Comparison of ENCODE assay signal across 17 mouse cellular contexts in the genomic region with DNA sequence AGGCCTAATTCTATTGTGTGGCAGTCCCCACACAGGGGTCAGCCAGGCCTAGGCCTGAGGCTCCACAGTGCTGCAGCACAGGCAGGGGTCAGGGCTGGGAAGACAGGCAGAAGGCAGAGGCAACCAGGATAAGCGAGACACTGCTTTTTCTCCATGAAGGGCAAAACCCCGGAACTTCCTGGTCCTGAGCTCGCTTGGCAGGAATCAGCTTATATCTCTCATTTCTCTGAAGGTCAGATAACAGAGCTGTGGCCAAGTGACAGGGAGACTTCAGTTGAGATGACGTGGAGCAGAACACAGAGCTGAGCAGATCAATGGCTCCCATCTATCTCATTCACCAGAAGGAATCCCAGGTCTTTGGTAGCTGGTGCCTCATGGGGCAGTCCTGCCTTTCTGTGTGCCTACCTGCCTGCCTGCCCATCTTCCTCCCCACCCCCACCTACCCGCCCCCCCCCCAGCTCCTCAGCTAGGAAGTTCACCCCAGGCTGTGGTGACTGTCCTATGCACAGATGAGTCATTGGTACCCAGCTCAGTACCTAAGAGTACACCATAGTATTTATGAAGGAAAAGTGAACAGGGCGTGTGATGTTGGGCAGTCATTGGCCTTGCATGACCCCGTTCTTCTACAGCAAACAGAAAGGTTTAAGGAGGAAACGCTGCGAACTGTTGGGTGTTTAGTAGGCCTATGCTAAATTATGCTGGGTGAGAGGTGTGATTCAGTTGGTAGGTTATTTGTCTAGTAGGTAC. TPM values are rescaled to one million over a fixed set of nuclear protein-coding genes. Genes with fewer than 3 reads are reported as not detected.
A peak's percentile ranks its signal among the peaks of the same experiment; 100 is the strongest.
DNase-seq lines count a peak whose midpoint lies in the region; ATAC-seq and TF ChIP-seq lines count a peak whose summit lies in the region.
"Had no signal": no experiment of that assay in that cellular context is flagged by ENCODE, and none has a peak within 500 bp of the region (broad histone marks: within the 10 kb centered on the region; RNA-seq: fewer than 3 reads in every experiment).

No protein-coding gene starts in this region.

- H3K36me3 ChIP-seq in forebrain, embryonic 12.5 days (replicated peaks) = no peaks in the 10 kb centered on the region
- no peaks in the 10 kb centered on the region for H3K36me3 ChIP-seq in forebrain, embryonic 15.5 days
- H3K36me3 ChIP-seq in kidney, embryonic 15.5 days = no peaks in the 10 kb centered on the region
- H3K36me3 ChIP-seq in kidney, adult 2 months (ENCODE audit: control insufficient read depth, insufficient read depth, low read length) = no peaks in the 10 kb centered on the region
- 0 out of 2 replicates have a peak, but pooled peaks cover 5% of the 10 kb centered on the region for H3K36me3 ChIP-seq in embryonic facial prominence, embryonic 10.5 days (replicated peaks)
- no peaks in the 10 kb centered on the region for H3K36me3 ChIP-seq in stomach, postnatal 0 days (ENCODE audit: control insufficient read depth, insufficient read depth, low read length)
- H3K36me3 ChIP-seq: neural tube, embryonic 13.5 days had no signal

- TF ChIP-seq CTCF in kidney, adult 2 months (conservative IDR thresholded peaks at IDR 0.05; ENCODE audit: insufficient read depth, insufficient read length, low read depth, low read length) = no peak
- TF ChIP-seq CTCF in stomach, postnatal 0 days (IDR thresholded peaks at IDR 0.05; ENCODE audit: low read depth) = no peak

- peaks cover 21% of the 10 kb centered on the region for H3K4me1 ChIP-seq in forebrain, embryonic 12.5 days
- peaks cover 7% of the 10 kb centered on the region for H3K4me1 ChIP-seq in forebrain, embryonic 15.5 days
- H3K4me1 ChIP-seq in kidney, embryonic 15.5 days = peaks cover 43% of the 10 kb centered on the region
- H3K4me1 ChIP-seq in kidney, adult 2 months (ENCODE audit: control insufficient read depth, insufficient read depth, low read length) = peaks cover 12% of the 10 kb centered on the region; the same call in 1 of the 2 replicates
- H3K4me1 ChIP-seq in embryonic facial prominence, embryonic 10.5 days = peaks cover 57% of the 10 kb centered on the region
- H3K4me1 ChIP-seq in stomach, postnatal 0 days (replicated peaks; ENCODE audit: control insufficient read depth, insufficient read depth) = peaks cover 6% of the 10 kb centered on the region; the same call in 1 of the 2 replicates

- H3K9me3 ChIP-seq in forebrain, embryonic 12.5 days = no peaks in the 10 kb centered on the region
- H3K9me3 ChIP-seq in forebrain, embryonic 15.5 days = no peaks in the 10 kb centered on the region
- no peaks in the 10 kb centered on the region for H3K9me3 ChIP-seq in kidney, embryonic 15.5 days (replicated peaks)
- H3K9me3 ChIP-seq in embryonic facial prominence, embryonic 10.5 days = no peaks in the 10 kb centered on the region
- no peaks in the 10 kb centered on the region for H3K9me3 ChIP-seq in stomach, postnatal 0 days (ENCODE audit: control insufficient read depth, low read length)
- H3K9me3 ChIP-seq: G1E; neural tube, embryonic 13.5 days had no signal

- no peak overlapping the region for H3K4me2 ChIP-seq in forebrain, embryonic 12.5 days
- no peak overlapping the region for H3K4me2 ChIP-seq in forebrain, embryonic 15.5 days (replicated peaks)
- no peak overlapping the region for H3K4me2 ChIP-seq in kidney, embryonic 15.5 days
- no peak overlapping the region for H3K4me2 ChIP-seq in stomach, postnatal 0 days (replicated peaks; ENCODE audit: low read depth)
- H3K4me2 ChIP-seq: lung, embryonic 14.5 days; neural tube, embryonic 13.5 days had no signal

- TF ChIP-seq EP300 in stomach, postnatal 0 days (optimal IDR thresholded peaks at IDR 0.05) = no peak

- no peak for TF ChIP-seq POLR2A in kidney, adult 2 months (IDR thresholded peaks at IDR 0.05; ENCODE audit: low read depth, low read length)

- peaks cover 3% of the 10 kb centered on the region; the same call in 1 of the 2 replicates for H3K27me3 ChIP-seq in forebrain, embryonic 12.5 days
- no peaks in the 10 kb centered on the region for H3K27me3 ChIP-seq in forebrain, embryonic 15.5 days
- H3K27me3 ChIP-seq in kidney, embryonic 15.5 days = no peaks in the 10 kb centered on the region
- H3K27me3 ChIP-seq in kidney, adult 2 months (replicated peaks; ENCODE audit: control insufficient read depth, insufficient read depth, low read length) = no peaks in the 10 kb centered on the region
- H3K27me3 ChIP-seq in embryonic facial prominence, embryonic 10.5 days (replicated peaks; ENCODE audit: low read depth, poor library complexity, severe bottlenecking) = no peaks in the 10 kb centered on the region
- H3K27me3 ChIP-seq in stomach, postnatal 0 days (ENCODE audit: control insufficient read depth, insufficient read depth, low read length) = no peaks in the 10 kb centered on the region
- H3K27me3 ChIP-seq: neural tube, embryonic 13.5 days had no signal

- no peak for DNase-seq in kidney, adult 2 months
- DNase-seq in embryonic facial prominence, embryonic 10.5 days (ENCODE audit: low spot score) = no peak
- no peak for DNase-seq in stomach, postnatal 0 days (ENCODE audit: low spot score)
- no peak for DNase-seq in right cerebral cortex, postnatal 25 days
- DNase-seq: B cell, adult 2 months; cerebellum, adult 18-20 months; heart, adult 18-20 months; heart, postnatal 36 days; kidney, adult 18-20 months; kidney, postnatal 36 days; lung, embryonic 14.5 days; thymus, postnatal 36 days had no signal

- H3K4me3 ChIP-seq in forebrain, embryonic 12.5 days (replicated peaks) = no peak overlapping the region
- H3K4me3 ChIP-seq in forebrain, embryonic 15.5 days = no peak overlapping the region
- no peak overlapping the region for H3K4me3 ChIP-seq in kidney, embryonic 15.5 days (replicated peaks)
- H3K4me3 ChIP-seq in kidney, adult 2 months (ENCODE audit: insufficient read depth, low read depth, low read length) = no peak overlapping the region
- no peak overlapping the region for H3K4me3 ChIP-seq in embryonic facial prominence, embryonic 10.5 days
- H3K4me3 ChIP-seq in stomach, postnatal 0 days (ENCODE audit: low read depth, low read length) = no peak overlapping the region
- H3K4me3 ChIP-seq: neural tube, embryonic 13.5 days had no signal

- 0 out of 2 replicates have a peak overlapping the region, but pooled peaks have one; percentile 21 for H3K9ac ChIP-seq in forebrain, embryonic 12.5 days
- H3K9ac ChIP-seq in forebrain, embryonic 15.5 days (replicated peaks) = no peak overlapping the region
- H3K9ac ChIP-seq in kidney, embryonic 15.5 days = no peak overlapping the region
- no peak overlapping the region for H3K9ac ChIP-seq in stomach, postnatal 0 days (ENCODE audit: low read length)
- H3K9ac ChIP-seq: lung, embryonic 14.5 days; neural tube, embryonic 13.5 days had no signal

- ATAC-seq in forebrain, embryonic 12.5 days (ENCODE audit: low FRiP score) = no peak
- ATAC-seq in forebrain, embryonic 15.5 days (replicated peaks) = no peak
- ATAC-seq in kidney, embryonic 15.5 days (replicated peaks; ENCODE audit: low FRiP score) = no peak
- ATAC-seq in stomach, postnatal 0 days (ENCODE audit: low FRiP score, low TSS enrichment) = peak; percentile 70

- 85% methylated on average over 9 of the region's 9 CpGs for WGBS in forebrain, embryonic 12.5 days
- WGBS in forebrain, embryonic 15.5 days = 91% methylated on average over 9 of the region's 9 CpGs
- 70% methylated on average over 9 of the region's 9 CpGs for WGBS in kidney, embryonic 15.5 days
- 79% methylated on average over 9 of the region's 9 CpGs for WGBS in kidney, adult 2 months
- 75% methylated on average over 9 of the region's 9 CpGs for WGBS in embryonic facial prominence, embryonic 10.5 days
- 56% methylated on average over 9 of the region's 9 CpGs for WGBS in stomach, postnatal 0 days

- no peak overlapping the region for H3K27ac ChIP-seq in forebrain, embryonic 12.5 days
- no peak overlapping the region for H3K27ac ChIP-seq in forebrain, embryonic 15.5 days (replicated peaks)
- 0 out of 2 replicates have a peak overlapping the region, but pooled peaks have one; percentile 4 for H3K27ac ChIP-seq in kidney, embryonic 15.5 days
- no peak overlapping the region for H3K27ac ChIP-seq in kidney, adult 2 months (ENCODE audit: insufficient read depth, low read depth, low read length)
- H3K27ac ChIP-seq in embryonic facial prominence, embryonic 10.5 days (replicated peaks) = peak overlapping the region; percentile 27
- H3K27ac ChIP-seq in stomach, postnatal 0 days (replicated peaks) = peak overlapping the region; percentile 56; the same call in 1 of the 2 replicates
- H3K27ac ChIP-seq: neural tube, embryonic 13.5 days had no signal

RNA-seq across cellular contexts. Expression of a gene that starts 25.1 kb away (rescaled TPM):
- polyA plus RNA-seq in forebrain, embryonic 12.5 days (2016; fragmentation: Nextera tagmentation; extraction: Ambion mirVana) = 67.2 and 67.6 TPM in 2 replicates
- polyA plus RNA-seq in forebrain, embryonic 15.5 days (2015; fragmentation: Nextera tagmentation; extraction: Ambion mirVana) = 69.4 and 76.8 TPM in 2 replicates
- polyA plus RNA-seq in kidney, embryonic 15.5 days (2015; fragmentation: Nextera tagmentation; extraction: Ambion mirVana) = 66.5 and 69.0 TPM in 2 replicates
- 49.1 and 52.2 TPM in 2 replicates for polyA plus RNA-seq in kidney, adult 2 months (2012; rRNA removed)
- polyA plus RNA-seq in embryonic facial prominence, embryonic 10.5 days (2016; fragmentation: Nextera tagmentation; extraction: Ambion mirVana) = 50.6 and 51.8 TPM in 2 replicates
- polyA plus RNA-seq in stomach, postnatal 0 days (2015; fragmentation: Nextera tagmentation; extraction: Ambion mirVana) = 28.4 and 30.5 TPM in 2 replicates

Comparison
In these comparisons a context has a peak if more than half of its experiments do, and no peak if none do; other contexts are left out.
1. H3K27ac ChIP-seq: peak in kidney, embryonic 15.5 days (single experiment), embryonic facial prominence, embryonic 10.5 days (single experiment) and stomach, postnatal 0 days (single experiment); none in forebrain, embryonic 12.5 days (single experiment), forebrain, embryonic 15.5 days (single experiment) and kidney, adult 2 months (single experiment).